Mouse (Mus musculus): ENCODE measurements around the gene P2rx5. TPM values are rescaled to one million over a fixed set of nuclear protein-coding genes. Genes with fewer than 3 reads are reported as not detected.

Gene P2rx5
- polyA plus RNA-seq, 1 experiment: 0.35 TPM

DNA sequence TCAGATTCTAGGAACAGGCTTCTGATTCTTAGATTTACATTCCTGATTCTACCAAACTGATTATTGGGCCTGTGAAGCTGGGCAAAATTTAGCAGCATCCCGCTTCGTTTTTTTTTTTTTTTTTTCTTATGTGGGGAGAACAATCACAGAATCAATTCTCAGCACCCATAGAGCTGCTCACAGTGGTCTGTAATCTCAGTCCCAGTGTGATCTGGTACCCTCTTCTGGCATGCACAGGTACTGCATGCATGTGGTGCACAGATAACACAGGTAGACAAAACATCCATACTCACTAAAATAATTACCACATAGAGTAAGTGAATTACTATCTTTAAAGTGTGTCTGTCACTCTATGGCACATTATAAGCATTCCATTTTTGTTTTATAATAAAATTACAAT lies 47.4 kb downstream of the P2rx5 start:
- no peak for TF ChIP-seq POLR2A (IDR thresholded peaks at IDR 0.05; ENCODE audit: extremely low read depth, insufficient read depth, low read length)
- TF ChIP-seq CTCF (IDR thresholded peaks at IDR 0.05; ENCODE audit: extremely low read depth, insufficient read depth, low read length): no peak
- no peak overlapping the region for H3K27ac ChIP-seq (ENCODE audit: insufficient read depth, low read length)
- H3K4me1 ChIP-seq (ENCODE audit: control insufficient read depth, insufficient read depth, low read length): no peaks in the 10 kb centered on the region
- H3K4me3 ChIP-seq (ENCODE audit: insufficient read depth, low read length): no peak overlapping the region

DNA sequence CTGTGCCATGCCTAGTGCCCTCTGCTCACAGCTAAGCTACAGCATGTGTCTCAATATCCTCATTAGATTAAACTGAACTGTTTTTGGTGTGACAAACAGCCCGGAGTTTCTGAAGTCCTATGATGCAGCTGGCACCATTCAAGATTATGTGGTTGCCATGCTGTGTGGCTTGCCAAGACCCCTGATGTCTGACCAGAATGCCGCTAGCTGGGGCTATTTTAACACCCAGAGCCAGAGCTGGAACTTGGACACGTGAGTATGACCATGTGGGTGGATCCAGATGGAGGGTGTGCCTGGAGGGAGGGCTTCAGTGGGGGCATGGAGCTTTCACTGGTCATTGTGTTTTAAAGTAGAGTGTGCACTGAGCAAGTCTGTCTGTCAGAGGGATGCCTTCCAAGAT lies 53.7 kb downstream of the P2rx5 start:
- H3K4me3 ChIP-seq (ENCODE audit: insufficient read depth, low read length): no peak overlapping the region
- no peak for TF ChIP-seq CTCF (IDR thresholded peaks at IDR 0.05; ENCODE audit: extremely low read depth, insufficient read depth, low read length)
- TF ChIP-seq POLR2A (IDR thresholded peaks at IDR 0.05; ENCODE audit: extremely low read depth, insufficient read depth, low read length): no peak
- no peak overlapping the region for H3K27ac ChIP-seq (ENCODE audit: insufficient read depth, low read length)
- no peaks in the 10 kb centered on the region for H3K4me1 ChIP-seq (ENCODE audit: control insufficient read depth, insufficient read depth, low read length)

GRCm38 (mm10) chr11:73219671-73220070 lies 59.5 kb downstream of the P2rx5 start:
- no peak for TF ChIP-seq CTCF (IDR thresholded peaks at IDR 0.05; ENCODE audit: extremely low read depth, insufficient read depth, low read length)
- no peak for TF ChIP-seq POLR2A (IDR thresholded peaks at IDR 0.05; ENCODE audit: extremely low read depth, insufficient read depth, low read length)
- Histone ChIP-seq H3K4me3 (ENCODE audit: insufficient read depth, low read length) (no peak overlapping the region), H3K4me1 (ENCODE audit: control insufficient read depth, insufficient read depth, low read length) (no peaks in the 10 kb centered on the region), H3K27ac (ENCODE audit: insufficient read depth, low read length) (no peak overlapping the region)

DNA sequence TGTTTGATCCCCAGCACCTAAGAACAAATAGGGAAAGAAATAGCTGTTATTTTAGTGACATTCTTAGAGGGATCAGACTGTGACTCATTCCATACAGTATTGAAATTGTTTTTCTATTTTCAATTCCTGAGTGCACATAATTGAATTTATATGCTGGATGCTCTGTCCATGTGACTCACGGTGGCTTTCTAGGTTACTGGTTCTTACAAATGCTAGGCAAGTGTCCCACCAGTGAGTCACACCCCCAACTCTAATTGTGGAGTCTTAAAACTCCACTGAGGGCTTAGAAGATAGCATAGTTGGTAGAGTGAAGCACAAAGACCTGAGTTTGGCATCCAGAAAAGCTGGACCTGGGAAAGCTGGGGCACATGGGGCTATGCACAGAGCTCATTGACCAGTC lies 60.4 kb downstream of the P2rx5 start:
- Histone ChIP-seq H3K27ac (ENCODE audit: insufficient read depth, low read length) (no peak overlapping the region), H3K4me1 (ENCODE audit: control insufficient read depth, insufficient read depth, low read length) (no peaks in the 10 kb centered on the region), H3K4me3 (ENCODE audit: insufficient read depth, low read length) (no peak overlapping the region)
- TF ChIP-seq POLR2A (IDR thresholded peaks at IDR 0.05; ENCODE audit: extremely low read depth, insufficient read depth, low read length) (no peak), CTCF (IDR thresholded peaks at IDR 0.05; ENCODE audit: extremely low read depth, insufficient read depth, low read length) (no peak)

Other genes starting within 250 kb of the P2rx5 start
- 4.4 and 4.6 TPM in 2 replicates for gene Atp2a3, start 199.3 kb upstream of the P2rx5 start, polyA plus RNA-seq (2012; rRNA removed)
- gene P2rx1, start 161.3 kb upstream of the P2rx5 start, polyA plus RNA-seq (2012; rRNA removed): 0.52 and 0.78 TPM in 2 replicates
- 90.0 and 103 TPM in 2 replicates for gene Camkk1, start 141.4 kb upstream of the P2rx5 start, polyA plus RNA-seq (2012; rRNA removed)
- gene Ncbp3, start 112.6 kb upstream of the P2rx5 start, polyA plus RNA-seq (2012; rRNA removed): 4.5 and 4.7 TPM in 2 replicates
- gene Itgae, start 69.8 kb upstream of the P2rx5 start, polyA plus RNA-seq (2012; rRNA removed): 0.21 and 0.25 TPM in 2 replicates
- 0.13 and 0.15 TPM in 2 replicates for gene Haspin, start 22.1 kb upstream of the P2rx5 start, polyA plus RNA-seq (2012; rRNA removed)
- gene Emc6, start 16.6 kb downstream of the P2rx5 start, polyA plus RNA-seq (2012; rRNA removed): 62.8 and 69.7 TPM in 2 replicates
- gene Tax1bp3, start 16.7 kb downstream of the P2rx5 start, polyA plus RNA-seq (2012; rRNA removed): 13.3 and 13.6 TPM in 2 replicates
- 23.5 and 24.5 TPM in 2 replicates for gene Ctns, start 38.6 kb downstream of the P2rx5 start, polyA plus RNA-seq (2012; rRNA removed)
- gene Shpk, start 39.0 kb downstream of the P2rx5 start, polyA plus RNA-seq (2012; rRNA removed): 4.1 and 4.4 TPM in 2 replicates
- 0.13 and 0.19 TPM in 2 replicates for gene Trpv1, start 73.9 kb downstream of the P2rx5 start, polyA plus RNA-seq (2012; rRNA removed)
- gene Trpv3, start 107.0 kb downstream of the P2rx5 start, polyA plus RNA-seq (2012; rRNA removed): 0.52 and 0.62 TPM in 2 replicates
- 29.5 and 34.3 TPM in 2 replicates for gene Aspa, start 169.2 kb downstream of the P2rx5 start, polyA plus RNA-seq (2012; rRNA removed)
- not detected in 2 replicates for gene Gm49340, start 169.3 kb downstream of the P2rx5 start, polyA plus RNA-seq (2012; rRNA removed)
- gene Spata22, start 169.3 kb downstream of the P2rx5 start, polyA plus RNA-seq (2012; rRNA removed): 0.08 and 0.13 TPM in 2 replicates
- gene Olfr20, start 190.4 kb downstream of the P2rx5 start, polyA plus RNA-seq (2012; rRNA removed): not detected in 2 replicates
- gene Olfr376, start 210.8 kb downstream of the P2rx5 start, polyA plus RNA-seq (2012; rRNA removed): not detected in 2 replicates
- gene Olfr1, start 239.2 kb downstream of the P2rx5 start, polyA plus RNA-seq (2012; rRNA removed): not detected in 2 replicates

All from cortical plate, adult 2 months (tissue).